Mouse (Mus musculus) monocyte, adult 59 days (primary cell): Measurements from ENCODE around the gene Gm4340. TPM values are rescaled to one million over a fixed set of nuclear protein-coding genes. Genes with fewer than 3 reads are reported as not detected.

ENCODE experiments used
- total RNA-seq, 2 experiments: library from RNA; stranded (reverse); gene quantifications; one replicate each; pipeline ENCODE4 v1.2.4; 2023

Gene Gm4340
- not detected for total RNA-seq

GRCm38 (mm10) chr10:104193742-104194141, at the start of gene Gm4340:
TSS of gene Gm4340 (plus strand) at chr10:104194042.

DNA sequence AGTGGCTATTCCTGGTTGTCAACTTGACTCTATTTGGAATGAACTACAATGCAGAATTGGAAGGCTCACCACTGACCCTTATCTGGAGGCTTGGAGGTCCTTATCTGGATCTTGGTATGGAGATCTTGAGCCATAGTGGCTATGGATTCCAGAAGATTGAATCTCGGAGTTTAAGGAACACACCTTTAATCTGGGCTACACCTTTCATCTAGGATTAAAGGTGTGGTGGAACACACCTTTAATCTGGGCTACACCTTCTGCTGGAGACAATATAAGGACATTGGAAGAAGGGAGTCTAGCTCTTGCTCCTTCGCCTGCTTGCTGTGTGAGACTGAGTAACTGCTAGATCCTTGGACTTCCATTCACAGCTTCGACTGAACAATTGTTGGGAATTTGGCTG, 42.6 kb upstream of the Gm4340 start, which contains the start of gene Gm6763:
Gene Gm6763, plus strand, starts transcription at position 301 of the 400 bp plus-strand sequence.

GRCm38 (mm10) chr10:104159706-104160105, 34.1 kb upstream of the Gm4340 start, which contains the start of gene Gm8764:
TSS of gene Gm8764 (plus strand) at chr10:104160006.

GRCm38 (mm10) chr10:104168215-104168614, 25.6 kb upstream of the Gm4340 start, which contains the start of gene Gm21304:
TSS of gene Gm21304 (plus strand) at chr10:104168515.

GRCm38 (mm10) chr10:104176724-104177123, 17.1 kb upstream of the Gm4340 start, which contains the start of gene Gm21312:
TSS of gene Gm21312 (plus strand) at chr10:104177024.

GRCm38 (mm10) chr10:104185233-104185632, 8.6 kb upstream of the Gm4340 start, which contains the start of gene Gm20765:
TSS of gene Gm20765 (plus strand) at chr10:104185533.

Other genes with a start within 250 kb of the Gm4340 start
- gene Gm21293, start 51.1 kb upstream of the Gm4340 start, total RNA-seq, result not detected
- gene Gm6763, start 42.5 kb upstream of the Gm4340 start, total RNA-seq, result not detected
- not detected for gene Gm8764, start 34.0 kb upstream of the Gm4340 start, total RNA-seq
- not detected for gene Gm21304, start 25.5 kb upstream of the Gm4340 start, total RNA-seq
- not detected for gene Gm21312, start 17.0 kb upstream of the Gm4340 start, total RNA-seq
- gene Gm20765, start 8.5 kb upstream of the Gm4340 start, total RNA-seq, result not detected